Mouse (Mus musculus): ENCODE data around the gene Noa1. TPM values are rescaled to one million over a fixed set of nuclear protein-coding genes. Genes with fewer than 3 reads are reported as not detected.
A peak's percentile ranks its signal among the peaks of the same experiment; 100 is the strongest.

Gene Noa1
- total RNA-seq, 2 experiments from 2014 or later = 23.3 to 27.5 TPM

- intact Hi-C loops (cut with DNase I) = no loop called here
- DNase-seq (ENCODE audit: extremely low spot score in 1 of 2, low spot score in 2 of 2) = no peak
Measured at GRCm38 (mm10) chr5:77262105-77262504, 47.8 kb downstream of the Noa1 start.

DNA sequence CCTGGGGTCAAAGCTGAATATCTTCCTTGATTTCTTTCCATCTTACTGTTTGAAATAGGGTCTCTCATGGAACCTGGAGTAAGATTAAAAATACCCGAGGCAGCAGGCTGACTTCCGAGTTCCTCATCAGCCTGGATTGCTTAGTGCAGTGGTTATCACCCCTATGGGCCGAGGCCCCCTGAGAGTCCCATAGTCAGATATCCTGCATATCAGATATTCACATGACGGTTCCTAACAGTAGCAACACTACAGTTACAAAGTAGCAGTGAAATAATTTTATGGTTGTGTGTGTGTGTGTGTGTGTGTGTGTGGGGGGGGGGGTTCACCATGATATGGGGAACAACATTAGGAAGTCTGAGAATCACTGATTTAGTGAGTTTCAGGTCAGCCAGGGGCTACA is 48.7 kb downstream of the Noa1 start:
- intact Hi-C loops (cut with DNase I) = no loop called here
- DNase-seq (ENCODE audit: extremely low spot score in 1 of 2, low spot score in 2 of 2) = no peak

GRCm38 (mm10) chr5:77260141-77260540 is 49.7 kb downstream of the Noa1 start:
- DNase-seq (ENCODE audit: extremely low spot score in 1 of 2, low spot score in 2 of 2) = no peak
- intact Hi-C loops (cut with DNase I) = no loop called here

GRCm38 (mm10) chr5:77259315-77259714 is 50.6 kb downstream of the Noa1 start:
- intact Hi-C loops (cut with DNase I) = no loop called here
- no peak for DNase-seq (ENCODE audit: extremely low spot score in 1 of 2, low spot score in 2 of 2)

- intact Hi-C loops (cut with DNase I) = no loop called here
- DNase-seq (ENCODE audit: extremely low spot score in 1 of 2, low spot score in 2 of 2) = no peak
Measured at GRCm38 (mm10) chr5:77257603-77258002, 52.3 kb downstream of the Noa1 start.

- intact Hi-C loops (cut with DNase I) = no loop called here
- no peak for DNase-seq (ENCODE audit: extremely low spot score in 1 of 2, low spot score in 2 of 2)
Measured at GRCm38 (mm10) chr5:77254402-77254801, 55.5 kb downstream of the Noa1 start.

GRCm38 (mm10) chr5:77253154-77253553 is 56.7 kb downstream of the Noa1 start:
- no peak for DNase-seq (ENCODE audit: extremely low spot score in 1 of 2, low spot score in 2 of 2)
- intact Hi-C loops (cut with DNase I) = no loop called here

GRCm38 (mm10) chr5:77252115-77252827 is 57.6 kb downstream of the Noa1 start:
- intact Hi-C loops (cut with DNase I) = no loop called here
- DNase-seq (ENCODE audit: extremely low spot score in 1 of 2, low spot score in 2 of 2) = no peak

GRCm38 (mm10) chr5:77251656-77252055 is 58.2 kb downstream of the Noa1 start:
- intact Hi-C loops (cut with DNase I) = no loop called here
- no peak for DNase-seq (ENCODE audit: extremely low spot score in 1 of 2, low spot score in 2 of 2)

- no peak for DNase-seq (ENCODE audit: extremely low spot score in 1 of 2, low spot score in 2 of 2)
- intact Hi-C loops (cut with DNase I) = no loop called here
Measured at GRCm38 (mm10) chr5:77250083-77250482, 59.8 kb downstream of the Noa1 start.

- intact Hi-C loops (cut with DNase I) = no loop called here
- DNase-seq (ENCODE audit: extremely low spot score in 1 of 2, low spot score in 2 of 2) = no peak
Measured at GRCm38 (mm10) chr5:77245787-77246671, 63.9 kb downstream of the Noa1 start.

GRCm38 (mm10) chr5:77245463-77245786 is 64.5 kb downstream of the Noa1 start:
- DNase-seq (ENCODE audit: extremely low spot score in 1 of 2, low spot score in 2 of 2) = no peak
- intact Hi-C loops (cut with DNase I) = no loop called here

DNA sequence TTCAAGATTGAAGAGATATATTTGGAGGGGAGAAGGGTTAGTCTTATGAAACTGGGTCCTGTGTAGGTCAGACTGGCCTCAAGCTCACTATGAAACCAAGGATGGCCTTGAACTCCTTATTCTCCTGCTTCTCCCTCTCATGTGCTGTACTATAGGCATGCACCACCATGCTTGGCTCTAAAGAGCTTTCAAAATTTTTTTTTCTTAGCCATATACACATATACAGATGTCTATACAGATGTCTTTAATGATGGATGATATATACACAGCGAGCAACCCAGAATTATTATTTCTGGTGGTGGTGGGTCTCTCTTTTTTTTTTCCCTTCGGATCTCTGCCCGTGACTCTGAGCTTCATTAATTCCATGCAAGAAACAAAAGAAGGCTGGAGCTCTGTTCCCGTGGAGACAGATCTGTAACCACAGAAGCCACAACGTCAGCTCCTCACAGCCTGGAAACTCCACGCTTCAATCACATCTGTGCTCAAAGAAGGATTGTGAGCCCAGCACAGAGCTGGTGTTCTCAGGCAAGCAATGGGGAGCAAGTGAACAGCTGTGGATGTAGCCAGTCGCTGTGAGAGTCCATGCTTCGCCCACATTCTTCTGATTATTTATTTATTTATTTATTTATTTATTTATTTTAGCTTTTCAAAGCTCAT is 65.4 kb downstream of the Noa1 start:
- peak in 1 of 2 experiments; percentile 51 for DNase-seq (ENCODE audit: extremely low spot score in 1 of 2, low spot score in 2 of 2)

More for the DNA sequence above, 65.4 kb downstream of the Noa1 start:
- intact Hi-C loops (cut with DNase I) = no loop called here

Small RNA genes lying within 50 kb of the gene (microRNA-seq; reads per million reads assigned to microRNA genes)
- not detected for gene Mir5098

Other genes with a start within 250 kb of the Noa1 start
- gene Hopx, start 195.0 kb downstream of the Noa1 start, total RNA-seq (2021) = 10 to 100 TPM; 20.5 to 23.1 TPM
- not detected for gene Spink2, start 98.6 kb downstream of the Noa1 start, total RNA-seq (2021)
- gene Rest, start 44.6 kb downstream of the Noa1 start, total RNA-seq (2021) = 1 to 10 TPM; 4.2 to 5.0 TPM
- 10 to 100 TPM; 50.9 to 54.2 TPM for gene Polr2b, start 63 bp upstream of the Noa1 start, total RNA-seq (2021)
- gene Igfbp7, start 98.0 kb upstream of the Noa1 start, total RNA-seq (2021) = 10 to 100 TPM; 53.8 to 54.4 TPM

Measured in left cerebral cortex, postnatal 10 days (tissue).